Mouse (Mus musculus) monocyte, adult 5-6 weeks (primary cell): Measurements from ENCODE around the gene Abr. TPM values are rescaled to one million over a fixed set of nuclear protein-coding genes. Genes with fewer than 3 reads are reported as not detected.
A peak's percentile ranks its signal among the peaks of the same experiment; 100 is the strongest.

ENCODE experiments used
- ATAC-seq: fragments of 153-309, 156-312 bp; replicated peaks from 2 replicates; pipeline ENCODE4 v1.8.0; 2017; ENCODE audit warnings: mild to moderate bottlenecking; ENCODE audit not compliant: low TSS enrichment, insufficient number of reproducible peaks, severe bottlenecking, poor library complexity, low FRiP score
- total RNA-seq: library from RNA; stranded (forward); fragments of 200-1000, 200-491, 200-594 nt; gene quantifications from 3 replicates; pipeline ENCODE4 v1.2.3, GENCODE M21; 2017

The Abr gene
- total RNA-seq, 1 experiment from 2014 or later: 129 TPM

GRCm38 (mm10) chr11:76482183-76482582 is 139.9 kb downstream of the Abr start:
- ATAC-seq: peak; percentile 64

- ATAC-seq: peak; percentile 82
Measured at GRCm38 (mm10) chr11:76479729-76480128, 142.4 kb downstream of the Abr start.

GRCm38 (mm10) chr11:76478676-76479655 is 143.1 kb downstream of the Abr start:
- 0 out of 2 replicates have a peak, but pooled peaks have one; percentile 4 for ATAC-seq

GRCm38 (mm10) chr11:76477095-76477525 is 145.0 kb downstream of the Abr start:
- no peak for ATAC-seq

DNA sequence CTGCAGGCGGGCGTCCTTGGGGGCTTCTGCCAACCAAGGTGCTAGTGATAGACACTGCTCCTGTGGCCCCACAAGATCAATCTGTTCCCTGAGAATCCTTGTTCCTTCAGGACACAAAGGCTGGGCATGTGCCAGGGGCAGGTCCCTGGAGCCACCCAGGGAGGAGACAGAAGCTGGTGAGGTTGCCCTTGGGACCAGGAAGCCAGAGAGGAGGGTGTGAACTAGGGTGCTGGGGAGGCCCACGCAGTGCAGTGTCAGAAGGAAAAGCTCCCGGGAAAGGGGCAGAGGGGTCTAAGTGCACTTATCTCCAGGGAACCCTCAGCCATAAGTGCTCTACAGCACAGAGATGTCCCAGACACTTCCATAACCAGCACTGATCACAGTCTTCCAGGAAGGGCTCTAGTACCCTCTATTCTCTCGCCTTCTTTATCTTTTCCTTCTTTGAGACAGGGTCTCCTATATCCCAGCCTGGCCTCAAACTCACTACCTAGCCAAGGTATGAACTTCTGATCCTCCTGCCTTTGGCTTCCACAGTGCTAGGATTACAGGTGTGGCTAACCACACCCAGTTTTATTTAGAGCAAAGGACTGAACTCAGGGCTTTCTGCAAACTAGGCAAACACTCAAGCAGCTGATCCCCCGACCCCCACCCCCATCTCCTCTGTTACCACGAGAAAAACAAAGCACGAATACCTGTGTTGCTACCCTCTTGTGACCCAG is 145.6 kb downstream of the Abr start:
- no peak for ATAC-seq

GRCm38 (mm10) chr11:76472617-76473016 is 149.5 kb downstream of the Abr start:
- no peak for ATAC-seq

DNA sequence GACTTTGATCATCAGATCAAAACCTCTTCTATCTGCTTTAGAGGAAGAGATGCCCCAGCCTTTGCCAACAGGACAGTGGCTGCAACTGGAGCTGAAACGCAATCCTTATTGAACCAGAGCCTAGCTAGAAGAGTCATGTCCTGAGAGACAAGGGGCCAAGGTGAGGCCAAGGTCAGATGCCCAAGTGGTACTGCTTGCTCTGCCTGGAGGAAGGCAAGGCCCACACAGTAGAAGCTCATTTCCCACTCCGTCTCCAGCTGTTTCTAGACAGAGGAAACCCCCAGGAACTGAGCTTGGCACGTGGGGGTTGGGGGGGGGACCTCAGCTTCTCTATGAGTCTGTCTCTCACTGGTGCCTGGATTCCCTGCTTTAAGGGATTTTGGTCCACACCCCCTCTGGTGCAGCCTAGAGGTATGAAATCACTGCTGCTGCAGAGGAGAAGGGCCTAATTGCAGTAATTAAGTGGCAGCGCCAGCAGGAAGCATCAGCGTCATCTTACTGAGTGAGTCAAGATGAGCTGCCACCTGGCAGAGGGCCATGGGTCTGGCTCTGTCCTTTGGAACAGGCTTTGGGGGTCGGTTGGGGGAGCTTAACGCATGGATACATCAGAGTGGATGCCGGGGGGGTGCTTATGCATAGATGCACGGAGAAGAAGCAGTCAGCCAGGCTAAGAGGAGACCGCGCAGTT is 152.7 kb downstream of the Abr start:
- no peak for ATAC-seq

DNA sequence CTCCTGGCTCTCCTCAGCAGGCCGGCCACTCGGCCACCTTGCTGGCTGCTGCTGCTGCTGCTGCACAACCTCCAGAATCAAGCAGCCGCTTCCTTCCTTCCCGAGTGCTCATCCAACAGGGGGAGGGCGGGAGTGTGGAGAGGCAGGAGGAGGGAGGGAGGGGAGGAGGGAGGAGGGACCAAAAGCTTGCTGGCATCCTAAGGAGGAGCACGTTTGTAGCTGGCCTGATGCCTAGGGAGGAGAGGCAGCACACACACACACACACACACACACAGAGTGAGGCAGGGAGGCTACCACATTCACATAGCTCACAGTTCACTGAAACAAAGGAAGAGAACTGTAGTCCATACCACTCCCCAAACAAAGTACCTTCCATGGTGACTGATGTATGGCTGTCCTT is 153.8 kb downstream of the Abr start:
- ATAC-seq: no peak

DNA sequence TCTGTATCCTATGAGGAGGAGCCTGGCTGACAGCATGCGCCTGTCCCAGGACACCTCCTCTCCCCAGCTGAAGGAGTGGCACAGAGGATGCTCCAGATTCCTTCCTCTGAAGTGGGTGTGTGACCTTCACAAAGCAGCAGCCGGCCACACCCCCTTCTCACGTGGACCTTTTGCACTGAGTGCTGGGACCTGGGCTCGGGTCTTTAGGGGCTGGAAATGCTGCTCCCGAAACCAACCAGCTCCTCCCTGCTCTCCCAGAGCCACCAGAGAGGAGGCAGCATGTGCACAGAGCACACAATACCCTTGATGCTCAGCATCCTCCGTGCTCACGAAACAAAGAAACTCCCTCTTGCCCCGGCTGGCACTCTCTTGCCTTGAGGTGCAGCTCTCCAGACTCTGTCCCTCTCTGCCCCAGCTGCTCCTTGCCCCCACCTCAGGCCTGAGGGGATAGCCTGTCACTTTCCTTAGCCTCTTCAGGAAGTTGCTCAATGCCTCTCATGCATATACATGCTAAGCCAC is 154.6 kb downstream of the Abr start:
- no peak for ATAC-seq

GRCm38 (mm10) chr11:76467073-76467472 is 155.0 kb downstream of the Abr start:
- ATAC-seq: no peak

DNA sequence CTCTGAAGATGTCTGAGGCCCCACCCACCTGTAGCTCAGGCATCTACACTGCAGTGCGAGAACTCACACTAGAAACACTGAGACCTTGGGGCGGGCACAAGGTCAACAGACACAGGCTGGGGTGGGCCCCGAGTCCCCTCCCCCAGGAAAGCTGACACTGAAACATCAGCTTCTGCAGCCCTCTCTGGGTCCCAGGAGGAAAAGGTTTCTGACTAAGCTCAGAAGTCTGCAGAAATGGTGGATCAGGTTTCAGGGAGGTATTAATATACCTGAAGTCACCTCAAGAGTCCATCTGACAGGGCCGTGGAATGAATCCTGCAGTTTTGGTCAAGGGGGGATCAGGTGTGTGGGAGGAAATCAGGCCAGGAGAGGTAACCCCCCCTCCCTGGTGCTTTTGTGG is 156.2 kb downstream of the Abr start:
- no peak for ATAC-seq

DNA sequence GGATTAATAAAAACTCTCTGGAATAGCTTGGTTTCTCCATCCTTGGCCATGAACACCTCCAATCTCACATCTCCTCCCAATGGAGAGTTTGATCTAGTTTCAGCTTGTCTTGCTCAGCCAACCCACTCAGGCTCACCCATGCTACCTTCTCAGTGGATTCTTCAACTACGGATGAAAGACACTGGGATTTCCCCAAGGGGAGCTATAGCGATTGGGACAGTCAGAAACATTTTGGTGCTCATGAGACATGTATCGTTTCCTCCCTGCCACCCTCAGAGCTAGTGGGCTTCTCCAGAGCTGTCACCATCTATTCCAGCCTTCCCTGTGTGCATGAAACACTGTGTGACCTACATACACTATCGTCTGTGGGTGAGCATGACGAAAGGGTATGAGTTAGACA is 160.4 kb downstream of the Abr start:
- ATAC-seq: no peak

GRCm38 (mm10) chr11:76461201-76461600 is 160.9 kb downstream of the Abr start:
- ATAC-seq: no peak

DNA sequence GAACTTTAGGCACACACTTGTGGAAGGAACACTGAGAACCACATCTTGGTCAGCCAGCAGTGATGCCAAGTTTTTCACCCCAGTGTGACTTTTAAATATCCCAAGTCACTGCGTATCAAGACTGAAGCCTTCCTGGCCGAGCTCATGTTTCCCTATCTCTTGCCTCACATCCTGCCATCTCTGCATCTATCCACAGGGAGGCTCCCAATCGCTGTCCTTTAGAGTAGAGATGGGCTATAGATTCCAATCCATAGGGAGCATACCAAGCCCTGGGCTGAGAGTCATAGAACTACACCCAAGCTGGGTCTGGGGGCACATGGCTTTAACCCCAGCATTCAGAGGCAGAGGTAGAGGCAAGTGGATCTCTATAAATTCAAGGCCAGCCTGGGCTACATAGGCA is 162.6 kb downstream of the Abr start:
- no peak for ATAC-seq

GRCm38 (mm10) chr11:76458730-76459129 is 163.4 kb downstream of the Abr start:
- peak; percentile 66 for ATAC-seq

DNA sequence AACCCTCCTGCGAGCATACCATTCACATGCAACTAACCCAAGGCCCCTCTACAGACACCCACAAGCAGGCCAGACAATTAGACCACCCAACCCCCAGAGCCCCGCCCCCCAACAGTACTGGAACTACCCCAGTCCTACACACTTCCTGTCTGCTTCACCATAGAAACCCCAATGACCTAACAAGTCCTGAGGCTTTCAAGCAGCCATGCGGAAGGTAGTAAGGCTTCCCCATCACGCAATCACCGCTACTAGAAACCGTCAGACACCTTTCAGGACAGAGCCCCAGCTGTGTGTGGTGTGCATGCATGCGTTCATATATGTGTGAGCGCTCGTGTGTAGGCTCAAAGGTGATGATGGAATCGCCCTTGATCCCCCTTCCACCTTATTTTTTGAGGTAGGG is 165.2 kb downstream of the Abr start:
- ATAC-seq: peak; percentile 48; the same call in 1 of the 2 replicates

- ATAC-seq: peak; percentile 78
Measured at GRCm38 (mm10) chr11:76456233-76456632, 165.9 kb downstream of the Abr start.

DNA sequence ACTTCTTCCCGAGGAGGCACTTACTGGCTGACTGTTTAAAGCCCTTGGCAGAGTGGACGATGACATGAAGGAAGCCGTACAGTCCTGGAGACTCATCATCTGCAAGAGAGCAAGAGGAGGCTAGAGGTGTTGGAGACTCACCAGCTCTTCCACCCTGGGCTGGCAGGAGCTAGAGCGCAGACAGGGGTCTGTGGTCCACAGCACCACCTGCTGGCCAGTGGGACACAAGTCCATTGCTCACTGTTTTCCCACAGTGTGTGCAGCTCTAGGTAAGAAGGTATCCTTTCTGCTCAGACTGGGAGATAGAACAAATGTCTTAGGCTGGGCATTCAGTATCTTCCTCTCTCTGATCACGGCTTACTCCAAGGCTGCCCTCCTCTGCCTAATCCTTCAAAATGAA is 167.6 kb downstream of the Abr start:
- ATAC-seq: no peak; the same call in 1 of the 2 replicates

GRCm38 (mm10) chr11:76450202-76450561 is 171.9 kb downstream of the Abr start:
- no peak for ATAC-seq
